In genomic region chr19:49619920-49620319, GRCm38 (mm10) we compare ENCODE assay signal across 25 mouse cellular contexts.
A peak's percentile ranks its signal among the peaks of the same experiment; 100 is the strongest.
DNase-seq lines count a peak whose midpoint lies in the region; ATAC-seq and TF ChIP-seq lines count a peak whose summit lies in the region.
"Had no signal": no experiment of that assay in that cellular context is flagged by ENCODE, and none has a peak within 500 bp of the region (broad histone marks: within the 10 kb centered on the region; RNA-seq: fewer than 3 reads in every experiment).

No protein-coding gene starts in this region.

- no peak overlapping the region for H3K9ac ChIP-seq in kidney, embryonic 14.5 days (ENCODE audit: low read depth, low read length)
- no peak overlapping the region for H3K9ac ChIP-seq in kidney, postnatal 0 days (ENCODE audit: low read depth, low read length)
- H3K9ac ChIP-seq in intestine, embryonic 16.5 days (ENCODE audit: low read depth, low read length), result no peak overlapping the region
- H3K9ac ChIP-seq: forebrain, postnatal 0 days; heart, embryonic 13.5 days; hindbrain, embryonic 12.5 days; hindbrain, embryonic 15.5 days had no signal

- no peak overlapping the region for H3K27ac ChIP-seq in kidney, embryonic 14.5 days (ENCODE audit: low read depth, low read length)
- H3K27ac ChIP-seq in kidney, postnatal 0 days, result no peak overlapping the region
- H3K27ac ChIP-seq in intestine, embryonic 16.5 days (ENCODE audit: low read length), result no peak overlapping the region
- H3K27ac ChIP-seq: forebrain, embryonic 10.5 days; heart, adult 2 months; heart, embryonic 10.5 days; heart, embryonic 13.5 days; hindbrain, embryonic 12.5 days; hindbrain, embryonic 15.5 days had no signal

- no peak for TF ChIP-seq CTCF in kidney, postnatal 0 days (IDR thresholded peaks at IDR 0.05; ENCODE audit: low read depth)

- H3K4me1 ChIP-seq in kidney, embryonic 14.5 days (ENCODE audit: control insufficient read depth, insufficient read depth, low read length), result no peaks in the 10 kb centered on the region
- no peaks in the 10 kb centered on the region for H3K4me1 ChIP-seq in kidney, postnatal 0 days (replicated peaks; ENCODE audit: insufficient read depth, low read length)
- H3K4me1 ChIP-seq in intestine, embryonic 16.5 days (ENCODE audit: control insufficient read depth, insufficient read depth, low read length), result no peaks in the 10 kb centered on the region
- H3K4me1 ChIP-seq: forebrain, embryonic 10.5 days; heart, embryonic 10.5 days; heart, embryonic 13.5 days; hindbrain, embryonic 12.5 days; hindbrain, embryonic 15.5 days had no signal

- no peak overlapping the region for H3K4me2 ChIP-seq in kidney, embryonic 14.5 days (replicated peaks; ENCODE audit: low read depth, low read length)
- no peak overlapping the region for H3K4me2 ChIP-seq in kidney, postnatal 0 days (ENCODE audit: low read length)
- H3K4me2 ChIP-seq in intestine, embryonic 16.5 days (ENCODE audit: low read depth, low read length), result no peak overlapping the region
- H3K4me2 ChIP-seq: heart, embryonic 13.5 days; hindbrain, embryonic 12.5 days; hindbrain, embryonic 15.5 days had no signal

- intact Hi-C loops in gastrocnemius, postnatal 14 days (cut with DNase I; ENCODE audit: low total_unique reads), result no loop called here

- no peaks in the 10 kb centered on the region for H3K9me3 ChIP-seq in kidney, embryonic 14.5 days (ENCODE audit: control insufficient read depth, low read length)
- H3K9me3 ChIP-seq in kidney, postnatal 0 days (replicated peaks; ENCODE audit: low read length), result no peaks in the 10 kb centered on the region
- no peaks in the 10 kb centered on the region for H3K9me3 ChIP-seq in intestine, embryonic 16.5 days (ENCODE audit: control insufficient read depth, low read length)
- H3K9me3 ChIP-seq: forebrain, embryonic 10.5 days; heart, embryonic 10.5 days; heart, embryonic 13.5 days; hindbrain, embryonic 12.5 days; hindbrain, embryonic 15.5 days had no signal

- H3K27me3 ChIP-seq in kidney, embryonic 14.5 days (ENCODE audit: control insufficient read depth, insufficient read depth, low read length), result no peaks in the 10 kb centered on the region
- no peaks in the 10 kb centered on the region for H3K27me3 ChIP-seq in kidney, postnatal 0 days (ENCODE audit: insufficient read depth, low read length)
- no peaks in the 10 kb centered on the region for H3K27me3 ChIP-seq in intestine, embryonic 16.5 days (replicated peaks; ENCODE audit: control insufficient read depth, insufficient read depth, low read length)
- H3K27me3 ChIP-seq: heart, embryonic 13.5 days; hindbrain, embryonic 12.5 days; hindbrain, embryonic 15.5 days had no signal

- WGBS in kidney, embryonic 14.5 days, result 24% methylated on average over 5 of the region's 5 CpGs
- 21% methylated on average over 5 of the region's 5 CpGs for WGBS in kidney, postnatal 0 days
- 31% methylated on average over 5 of the region's 5 CpGs for WGBS in intestine, embryonic 16.5 days

- no peaks in the 10 kb centered on the region for H3K36me3 ChIP-seq in kidney, embryonic 14.5 days (ENCODE audit: control insufficient read depth, insufficient read depth, low read length)
- H3K36me3 ChIP-seq in kidney, postnatal 0 days (ENCODE audit: insufficient read depth, low read length), result no peaks in the 10 kb centered on the region
- H3K36me3 ChIP-seq in intestine, embryonic 16.5 days (ENCODE audit: control insufficient read depth, insufficient read depth, low read length), result no peaks in the 10 kb centered on the region
- H3K36me3 ChIP-seq: forebrain, embryonic 10.5 days; heart, embryonic 10.5 days; heart, embryonic 13.5 days; hindbrain, embryonic 12.5 days; hindbrain, embryonic 15.5 days had no signal

- no peak overlapping the region for H3K4me3 ChIP-seq in kidney, embryonic 14.5 days (ENCODE audit: low read length)
- no peak overlapping the region for H3K4me3 ChIP-seq in kidney, postnatal 0 days (replicated peaks; ENCODE audit: low read depth, low read length)
- no peak overlapping the region for H3K4me3 ChIP-seq in intestine, embryonic 16.5 days (ENCODE audit: low read length)
- H3K4me3 ChIP-seq: forebrain, embryonic 10.5 days; heart, adult 2 months; heart, embryonic 10.5 days; heart, embryonic 13.5 days; hindbrain, embryonic 12.5 days; hindbrain, embryonic 15.5 days had no signal

- 0 out of 2 replicates have a peak, but pooled peaks have one; percentile 49 for ATAC-seq in kidney, embryonic 14.5 days (ENCODE audit: low FRiP score, low TSS enrichment)
- ATAC-seq in kidney, postnatal 0 days (replicated peaks; ENCODE audit: low FRiP score, low read depth), result peak; percentile 87
- peak; percentile 81 for ATAC-seq in intestine, embryonic 16.5 days
- ATAC-seq: activated CD4-positive, CD25-positive, alpha-beta regulatory T cell, adult 4 months; forebrain, embryonic 14.5 days; forebrain, postnatal 0 days had no signal

- no peak for DNase-seq in kidney, postnatal 10 days
- DNase-seq in kidney, postnatal 0 days (ENCODE audit: low spot score), result peak; percentile 1
- no peak for DNase-seq in kidney, postnatal 36 days
- DNase-seq in retina, postnatal 1 day, result peak; percentile 8
- DNase-seq in frontal cortex, postnatal 25 days (ENCODE audit: low spot score in 2 of 2), result no peak
- no peak for DNase-seq in gastrocnemius, postnatal 14 days
- DNase-seq: adrenal gland, adult 8-10 months; adrenal gland, postnatal 25 days; cerebellum, adult 18-20 months; cerebellum, adult 9-10 months; cerebellum, postnatal 14 days; forebrain, postnatal 0 days; gastrocnemius, postnatal 36 days; heart, adult 2 months; heart, postnatal 14 days; heart, postnatal 4 days had no signal

Comparison
In these comparisons a context has a peak if more than half of its experiments do, and no peak if none do; other contexts are left out.
1. DNase-seq: peak in kidney, postnatal 0 days (single experiment) and retina, postnatal 1 day (single experiment); none in kidney, postnatal 10 days (single experiment), kidney, postnatal 36 days (0 of 2), frontal cortex, postnatal 25 days (0 of 2) and gastrocnemius, postnatal 14 days (single experiment).
2. Peak in every context shown above with its lines, with median percentiles within 50 percentile points of each other: ATAC-seq.